ENCODE assay signal across 11 mouse cellular contexts in the genomic region with DNA sequence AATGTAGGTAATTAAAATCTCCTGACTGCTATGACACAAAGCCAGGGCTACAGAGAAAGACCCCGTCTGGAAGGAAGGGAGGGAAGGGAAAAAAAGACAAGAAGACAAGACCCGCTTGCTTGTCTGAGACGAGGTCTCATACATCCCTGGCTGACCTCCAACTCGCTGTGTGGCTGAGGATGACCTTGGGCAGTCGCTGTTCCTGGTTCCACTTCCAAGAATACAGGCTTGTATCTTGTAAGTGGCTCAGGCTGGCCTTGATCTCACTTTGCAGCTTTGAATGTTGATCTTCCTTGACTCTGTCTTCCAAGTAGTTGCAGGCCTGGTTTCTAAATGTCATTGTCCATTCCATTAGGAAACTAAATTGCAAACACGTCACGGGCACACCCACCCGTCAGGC.
"Had no signal": no experiment of that assay in that cellular context is flagged by ENCODE, and none has a peak within 500 bp of the region (broad histone marks: within the 10 kb centered on the region; RNA-seq: fewer than 3 reads in every experiment).

No protein-coding gene starts in this region.

- DNase-seq: kidney, adult 18-20 months; kidney, adult 9 months; kidney, postnatal 25 days; layer of hippocampus, adult 9-11 months; layer of hippocampus, postnatal 36 days; liver, embryonic 13.5 days; lung, embryonic 14.5 days; retina, postnatal 1 day; right cerebral cortex, postnatal 25 days; spleen, adult 18-20 months; thymus, postnatal 25 days had no signal
